Mouse (Mus musculus) stomach, adult 2 months (tissue): Measurements from ENCODE around the gene Olfr1039. TPM values are rescaled to one million over a fixed set of nuclear protein-coding genes. Genes with fewer than 3 reads are reported as not detected.

Experiments
- polyA plus RNA-seq: library from polyadenylated mRNA; depleted of rRNA; stranded (reverse); fragments of >200 nt; gene quantifications from 2 replicates; pipeline ENCODE4 v1.2.3, GENCODE M21; 2012; rRNA removed

The Olfr1039 gene
- polyA plus RNA-seq = not detected in 2 replicates

DNA sequence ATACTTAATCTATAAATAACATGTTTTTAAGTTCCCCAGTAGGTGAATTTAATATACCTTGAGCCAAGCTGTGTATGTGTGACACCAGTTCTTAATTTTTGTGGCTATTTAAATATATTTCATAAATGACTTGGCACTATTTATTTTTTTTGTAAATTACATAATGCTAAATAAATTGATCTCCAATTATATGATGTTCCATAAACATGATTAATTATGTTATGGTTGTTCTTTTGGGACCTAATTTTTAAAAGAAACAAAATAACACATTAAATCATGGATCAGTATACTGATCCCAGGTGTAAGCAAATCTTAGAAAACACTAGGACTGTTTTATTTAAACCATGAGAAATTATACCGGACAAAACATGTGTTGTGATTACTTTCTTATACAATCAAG, at the start of gene Olfr1039:
TSS of gene Olfr1039 (minus strand) at position 101 of the 400 bp plus-strand sequence.

GRCm38 (mm10) chr2:86177720-86178119, 42.0 kb upstream of the Olfr1039 start, which contains the start of gene Olfr1044:
Gene Olfr1044, minus strand, starts transcription at chr2:86177820.

DNA sequence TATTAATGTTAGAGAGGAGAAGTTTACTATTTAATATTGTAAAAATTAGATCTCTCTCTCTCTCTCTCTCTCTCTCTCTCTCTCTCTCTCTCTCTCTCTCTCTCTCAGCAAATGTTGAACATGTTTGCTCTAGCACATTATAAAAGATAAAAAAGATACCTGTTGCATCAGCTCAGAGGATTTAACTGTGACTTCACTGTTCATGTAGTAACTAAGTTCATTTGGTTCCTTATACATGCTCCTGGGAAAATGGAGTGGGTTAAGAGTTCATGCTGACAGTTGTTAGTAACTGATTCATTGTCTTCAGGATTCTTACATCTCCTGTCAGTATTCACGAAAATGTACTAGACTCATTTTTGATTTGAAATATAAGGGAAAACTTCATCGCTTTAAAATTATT, 31.7 kb upstream of the Olfr1039 start, which contains the start of gene Olfr1043:
TSS of gene Olfr1043 (minus strand) at position 101 of the 400 bp plus-strand sequence.

DNA sequence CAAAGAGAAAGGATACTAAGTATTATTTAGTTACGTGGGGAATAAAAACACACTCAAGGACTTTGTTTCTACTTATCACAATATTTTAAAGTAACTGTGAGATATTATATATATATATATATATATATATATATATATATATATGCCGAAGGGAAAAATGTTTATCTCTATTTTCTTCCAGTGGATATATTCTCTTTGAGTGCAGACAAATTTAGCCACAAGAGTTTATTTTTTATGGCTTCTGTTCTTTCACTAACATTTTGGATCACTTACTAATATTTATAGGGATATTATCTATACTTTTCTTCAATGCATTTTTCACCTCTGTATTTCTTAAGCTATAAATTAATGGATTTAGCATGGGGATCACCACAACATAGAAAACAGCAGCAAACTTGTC, 26.0 kb upstream of the Olfr1039 start, which contains the start of gene Olfr1042:
TSS of gene Olfr1042 (minus strand) at position 101 of the 400 bp plus-strand sequence.

DNA sequence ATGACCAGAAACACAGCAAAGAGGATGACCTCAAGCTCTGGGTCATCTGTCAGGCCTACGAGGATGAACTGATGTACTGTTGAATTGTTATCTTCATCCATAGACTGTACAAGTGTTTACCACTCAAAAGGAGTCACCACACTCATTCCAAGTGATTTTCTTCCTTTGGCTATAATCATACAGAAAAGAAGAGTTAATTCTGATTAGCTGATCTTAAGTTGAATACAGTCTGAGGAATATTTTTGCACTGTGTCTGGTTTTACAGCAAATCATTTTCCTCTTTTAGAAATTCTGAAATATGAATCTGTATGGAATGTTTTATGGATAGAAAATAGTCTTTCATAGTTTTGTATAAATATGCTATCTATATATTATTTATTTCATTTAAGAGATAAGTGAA, 10.9 kb upstream of the Olfr1039 start, which contains the start of gene Olfr1040:
TSS of gene Olfr1040 (minus strand) at position 101 of the 400 bp plus-strand sequence.

GRCm38 (mm10) chr2:86087285-86087684, 48.4 kb downstream of the Olfr1039 start, which contains the start of gene Olfr1037:
Gene Olfr1037, minus strand, starts transcription at chr2:86087385.

Other genes with a start within 250 kb of the Olfr1039 start
- gene Olfr1024, start 230.9 kb downstream of the Olfr1039 start, polyA plus RNA-seq = not detected in 2 replicates
- not detected in 2 replicates for gene Olfr1025-ps1, start 220.7 kb downstream of the Olfr1039 start, polyA plus RNA-seq
- gene Olfr1026, start 214.4 kb downstream of the Olfr1039 start, polyA plus RNA-seq = not detected in 2 replicates
- gene Olfr1028, start 185.5 kb downstream of the Olfr1039 start, polyA plus RNA-seq = not detected in 2 replicates
- gene Olfr1029, start 162.0 kb downstream of the Olfr1039 start, polyA plus RNA-seq = not detected in 2 replicates
- not detected in 2 replicates for gene Olfr1030, start 156.7 kb downstream of the Olfr1039 start, polyA plus RNA-seq
- gene Olfr1031, start 145.6 kb downstream of the Olfr1039 start, polyA plus RNA-seq = not detected in 2 replicates
- not detected in 2 replicates for gene Olfr1032, start 130.4 kb downstream of the Olfr1039 start, polyA plus RNA-seq
- gene Olfr1033, start 115.3 kb downstream of the Olfr1039 start, polyA plus RNA-seq = 0.12 TPM in 1 of 2 replicates, not detected in the other
- gene Olfr1034, start 90.1 kb downstream of the Olfr1039 start, polyA plus RNA-seq = 0.02 TPM in 1 of 2 replicates, not detected in the other
- gene Olfr1036, start 61.9 kb downstream of the Olfr1039 start, polyA plus RNA-seq = not detected in 2 replicates
- gene Olfr1037, start 48.5 kb downstream of the Olfr1039 start, polyA plus RNA-seq = not detected in 2 replicates
- not detected in 2 replicates for gene Olfr1040, start 10.8 kb upstream of the Olfr1039 start, polyA plus RNA-seq
- gene Olfr1042, start 25.9 kb upstream of the Olfr1039 start, polyA plus RNA-seq = not detected in 2 replicates
- gene Olfr1043, start 31.6 kb upstream of the Olfr1039 start, polyA plus RNA-seq = not detected in 2 replicates
- not detected in 2 replicates for gene Olfr1044, start 41.9 kb upstream of the Olfr1039 start, polyA plus RNA-seq
- gene Olfr52, start 49.8 kb upstream of the Olfr1039 start, polyA plus RNA-seq = not detected in 2 replicates
- not detected in 2 replicates for gene Olfr1045, start 67.1 kb upstream of the Olfr1039 start, polyA plus RNA-seq
- gene Olfr1046, start 83.4 kb upstream of the Olfr1039 start, polyA plus RNA-seq = not detected in 2 replicates
- gene Olfr1047, start 95.5 kb upstream of the Olfr1039 start, polyA plus RNA-seq = not detected in 2 replicates
- not detected in 2 replicates for gene Olfr1048, start 104.4 kb upstream of the Olfr1039 start, polyA plus RNA-seq
- not detected in 2 replicates for gene Olfr1049, start 122.4 kb upstream of the Olfr1039 start, polyA plus RNA-seq
- not detected in 2 replicates for gene Olfr1051, start 143.2 kb upstream of the Olfr1039 start, polyA plus RNA-seq
- gene Olfr1052, start 156.5 kb upstream of the Olfr1039 start, polyA plus RNA-seq = not detected in 2 replicates
- gene Olfr1053, start 179.4 kb upstream of the Olfr1039 start, polyA plus RNA-seq = not detected in 2 replicates
- not detected in 2 replicates for gene Olfr1054, start 199.5 kb upstream of the Olfr1039 start, polyA plus RNA-seq
- not detected in 2 replicates for gene Olfr1055, start 214.4 kb upstream of the Olfr1039 start, polyA plus RNA-seq
- gene Olfr1056, start 226.5 kb upstream of the Olfr1039 start, polyA plus RNA-seq = not detected in 2 replicates
- gene Olfr1057, start 242.5 kb upstream of the Olfr1039 start, polyA plus RNA-seq = not detected in 2 replicates